Mouse (Mus musculus): ENCODE results near the gene U90926.

U90926 gene

DNA sequence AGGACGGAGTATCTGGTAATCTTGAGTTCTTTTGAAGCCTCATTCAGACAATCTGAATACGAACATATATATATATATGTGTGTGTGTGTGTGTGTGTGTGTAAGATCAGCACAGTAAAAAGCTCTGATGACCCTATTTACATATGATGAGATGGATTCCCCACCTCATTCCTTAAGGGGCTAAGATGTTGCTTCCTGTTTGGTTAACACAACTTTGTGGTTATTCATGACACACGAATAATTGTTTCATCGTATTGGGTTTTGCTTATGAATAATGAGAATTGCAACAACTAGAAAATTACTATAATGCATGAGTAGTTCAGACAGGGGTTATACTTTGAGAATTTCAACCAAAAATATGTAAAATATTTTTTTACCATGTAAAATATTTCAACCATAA is at the start of gene U90926:
TSS of gene U90926 (minus strand) at position 101 of the 400 bp plus-strand sequence.
- DNase-seq (ENCODE audit: low spot score) = no peak

DNA sequence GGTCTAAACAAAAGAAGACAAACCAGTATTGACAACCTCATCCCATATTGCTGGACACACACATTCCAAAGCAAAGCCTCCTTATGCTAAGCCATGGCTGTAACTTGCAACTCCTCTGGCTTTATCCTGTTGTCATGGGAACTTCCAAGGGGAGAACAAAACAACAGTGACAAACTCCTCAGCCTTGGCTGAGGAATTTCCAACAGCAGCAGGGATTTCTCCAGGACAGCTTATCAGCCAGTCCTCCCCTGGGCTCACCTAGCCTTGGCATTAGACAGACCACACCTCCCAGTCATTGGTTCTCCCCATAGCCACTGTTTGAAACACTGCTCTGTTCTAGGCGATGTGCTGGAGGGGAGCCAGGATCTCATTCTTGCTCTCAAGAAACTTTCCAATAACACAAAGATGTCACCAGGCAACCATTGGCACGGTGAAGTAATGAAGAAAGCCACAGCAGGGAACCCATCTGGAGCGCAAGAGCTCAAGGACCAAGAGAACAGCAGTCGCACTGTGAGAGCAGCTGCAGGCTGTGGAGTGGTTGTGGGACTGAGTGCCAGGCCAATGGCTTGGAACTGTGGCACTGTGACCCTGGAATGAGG is 48.7 kb upstream of the U90926 start:
- DNase-seq (ENCODE audit: low spot score) = peak; percentile 64

GRCm38 (mm10) chr5:92262646-92263045 is 47.4 kb upstream of the U90926 start:
- no peak for DNase-seq (ENCODE audit: low spot score)

DNA sequence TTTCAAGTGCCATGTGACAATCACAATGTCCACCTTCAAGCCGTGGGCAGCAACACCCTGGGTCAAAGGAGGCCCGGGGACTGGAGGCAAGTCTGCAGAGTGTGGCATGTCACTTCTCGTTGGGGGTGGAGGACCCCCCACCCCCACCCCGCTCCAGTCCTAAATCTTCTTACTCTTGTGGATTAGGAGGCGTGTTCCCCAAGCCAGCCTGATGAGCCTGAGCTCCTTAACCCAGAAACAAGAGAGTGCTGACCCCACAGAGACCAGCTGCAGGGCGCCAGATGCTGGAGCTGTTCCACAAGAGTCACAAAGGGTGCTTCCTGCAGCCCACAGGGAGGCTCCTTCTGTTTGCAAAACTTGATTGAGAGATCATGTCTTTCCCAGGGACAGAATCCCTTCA is 41.0 kb upstream of the U90926 start, which contains the start of gene Ppef2:
TSS of gene Ppef2 (minus strand) at position 61 of the 400 bp plus-strand sequence.
- DNase-seq (ENCODE audit: low spot score) = no peak

DNA sequence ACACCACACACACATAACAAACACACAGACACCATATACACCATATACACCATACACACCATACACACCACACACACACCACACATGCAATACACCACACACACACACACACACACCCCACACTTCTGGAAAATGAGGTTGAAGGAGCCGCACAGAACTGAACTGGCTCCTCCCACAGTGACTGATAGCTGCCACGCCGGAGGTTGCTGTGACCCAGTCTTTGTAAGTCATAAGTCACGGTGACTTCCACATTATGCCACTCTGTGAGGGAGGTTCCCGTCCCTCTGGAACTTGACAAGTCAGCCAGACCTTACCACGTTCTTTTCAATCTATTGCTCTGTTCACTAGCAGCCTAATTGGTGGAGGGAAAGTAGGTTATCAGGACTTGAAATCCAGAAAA is 39.3 kb upstream of the U90926 start:
- DNase-seq (ENCODE audit: low spot score) = no peak

GRCm38 (mm10) chr5:92252797-92253343 is 37.7 kb upstream of the U90926 start:
- no peak for DNase-seq (ENCODE audit: low spot score)

DNA sequence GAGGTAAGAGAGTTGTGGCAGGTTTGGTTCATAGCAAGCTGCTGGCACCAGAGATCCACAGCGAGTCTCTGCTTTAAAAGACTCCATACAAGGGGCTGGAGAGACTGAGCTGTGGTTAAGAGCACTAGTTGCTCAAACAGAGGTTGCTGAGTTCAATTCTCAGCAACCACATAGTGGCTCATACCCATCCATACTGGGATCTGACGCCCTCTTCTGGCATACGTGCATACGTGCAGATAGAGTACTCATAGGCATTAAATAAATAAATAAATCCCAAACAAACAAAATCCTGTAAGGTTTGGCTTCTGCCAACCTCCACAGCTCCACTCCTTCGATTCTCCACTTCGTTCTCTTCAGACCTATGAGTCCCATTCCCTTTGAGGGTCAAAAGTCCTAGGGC is 36.8 kb upstream of the U90926 start:
- DNase-seq (ENCODE audit: low spot score) = no peak

DNA sequence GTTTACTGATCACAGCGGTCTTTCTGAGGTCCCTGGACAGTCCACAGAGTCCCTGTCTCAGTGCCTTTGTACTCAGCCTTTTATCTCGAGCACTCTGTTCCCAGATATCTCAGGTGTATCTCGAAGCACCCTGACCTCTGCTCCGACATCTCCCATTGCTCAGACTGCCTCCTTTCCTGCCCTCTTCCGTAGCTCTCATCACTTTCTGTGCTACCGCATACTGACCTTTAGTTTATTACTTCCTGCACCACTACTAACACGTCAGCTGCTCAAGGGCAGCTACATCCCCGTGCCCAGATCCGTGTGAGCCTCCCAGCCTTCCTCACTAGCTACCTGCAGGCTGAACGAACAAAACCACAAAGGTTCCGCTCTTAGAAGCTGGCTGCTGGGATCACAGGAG is 33.4 kb upstream of the U90926 start:
- DNase-seq (ENCODE audit: low spot score) = no peak

DNA sequence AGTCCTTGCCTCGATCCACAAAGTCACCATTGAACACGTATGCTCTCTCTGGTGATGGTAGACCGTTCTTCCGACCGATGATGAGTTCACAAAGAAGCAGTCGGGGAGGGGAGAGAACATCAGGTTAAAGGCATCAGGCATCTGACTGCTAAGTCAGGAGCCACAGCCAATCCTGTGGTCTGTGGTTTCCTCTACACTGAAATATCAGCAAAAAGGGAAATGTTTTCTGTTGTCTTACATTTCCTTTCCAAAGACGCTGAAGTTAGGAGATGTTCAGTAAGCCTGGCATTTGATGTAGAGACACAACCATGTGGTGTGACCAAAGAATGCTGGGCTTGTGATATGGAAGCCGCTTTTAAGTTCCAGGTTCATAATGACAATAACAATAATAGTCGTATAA is 30.3 kb upstream of the U90926 start:
- DNase-seq (ENCODE audit: low spot score) = peak; percentile 35

DNA sequence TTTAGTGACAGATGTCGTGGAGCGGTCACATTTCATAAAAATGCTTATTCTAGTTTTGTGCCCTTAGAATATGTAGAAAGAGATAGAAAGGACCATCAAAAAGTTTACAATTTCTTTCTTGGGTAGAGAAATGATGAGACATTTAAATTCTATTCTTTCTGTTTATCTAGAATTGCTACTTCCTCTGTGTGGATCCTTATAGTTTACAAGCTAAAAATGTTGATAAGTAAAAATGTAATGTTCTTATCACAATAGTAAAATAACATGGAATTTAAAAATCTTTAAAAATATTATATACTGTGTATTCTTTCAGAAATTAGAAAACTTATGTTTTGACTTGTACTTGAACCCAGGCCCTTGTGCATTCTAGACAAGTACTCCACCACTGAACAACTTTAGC is 29.7 kb upstream of the U90926 start:
- DNase-seq (ENCODE audit: low spot score) = no peak

GRCm38 (mm10) chr5:92240769-92241168 is 25.6 kb upstream of the U90926 start:
- no peak for DNase-seq (ENCODE audit: low spot score)

DNA sequence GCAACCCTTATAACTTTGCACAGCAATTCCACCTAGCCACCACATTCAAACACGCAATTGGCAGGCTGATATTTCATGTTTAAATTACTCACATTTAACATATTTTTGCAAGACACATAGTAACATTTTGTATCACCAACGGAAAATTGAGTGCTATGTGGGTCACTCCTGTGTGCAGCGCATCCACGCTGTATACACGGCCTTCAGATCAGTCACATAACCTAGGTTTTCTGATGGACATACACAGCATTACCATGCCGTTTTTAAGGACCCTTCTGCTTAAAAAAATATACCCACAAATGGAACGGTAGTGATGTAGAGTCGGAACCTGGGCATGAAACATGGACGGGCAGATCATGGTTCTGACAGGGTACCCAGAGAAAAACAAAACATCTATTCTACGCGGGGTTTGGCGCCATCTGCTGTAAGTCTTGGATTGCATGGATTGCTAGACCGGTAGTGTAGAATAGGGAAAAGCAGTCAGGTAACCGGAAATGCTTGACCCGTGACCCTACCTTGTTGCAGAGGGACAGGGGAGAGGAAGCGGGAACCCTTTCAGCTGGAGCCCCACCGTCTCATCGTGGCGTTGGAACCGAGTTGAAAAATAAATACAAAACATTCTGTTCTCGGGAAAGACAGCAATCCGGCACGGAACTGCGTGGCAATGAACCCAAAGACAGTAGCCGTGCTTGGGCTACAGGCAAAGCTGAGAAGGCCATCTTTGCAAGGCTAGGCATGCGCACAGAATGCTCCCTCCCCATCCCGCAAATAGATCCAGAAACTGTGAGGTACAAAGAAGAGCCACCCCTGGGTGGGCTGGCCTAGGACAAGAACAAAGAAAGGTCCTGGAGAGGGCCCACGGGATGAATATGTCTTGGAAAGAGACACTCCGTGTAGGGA is 24.4 kb upstream of the U90926 start:
- peak; percentile 81 for DNase-seq (ENCODE audit: low spot score)

GRCm38 (mm10) chr5:92234939-92235557 is 19.8 kb upstream of the U90926 start:
- peak; percentile 40 for DNase-seq (ENCODE audit: low spot score)

GRCm38 (mm10) chr5:92233366-92233765 is 18.2 kb upstream of the U90926 start:
- no peak for DNase-seq (ENCODE audit: low spot score)

GRCm38 (mm10) chr5:92231836-92232235 is 16.6 kb upstream of the U90926 start:
- DNase-seq (ENCODE audit: low spot score) = no peak

DNA sequence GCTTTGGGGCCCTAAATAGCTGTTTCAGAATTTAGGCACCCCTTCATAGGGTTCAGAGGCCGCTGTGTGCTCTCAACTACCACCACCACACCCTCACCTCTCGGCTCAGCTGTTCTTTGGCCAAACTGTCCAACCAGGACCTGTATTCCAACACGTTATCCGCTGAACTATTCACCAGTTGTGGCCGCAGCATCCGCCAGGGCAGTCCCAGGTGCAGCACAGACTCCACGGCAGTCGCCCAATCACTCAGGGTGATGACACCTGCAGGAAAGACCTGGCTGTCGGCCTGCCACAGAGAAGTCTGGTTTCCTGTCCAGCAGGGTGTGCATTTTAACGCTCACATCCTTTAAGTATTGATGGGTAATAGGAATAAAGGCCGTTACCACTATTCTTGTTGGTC is 15.1 kb upstream of the U90926 start:
- DNase-seq (ENCODE audit: low spot score) = no peak

DNA sequence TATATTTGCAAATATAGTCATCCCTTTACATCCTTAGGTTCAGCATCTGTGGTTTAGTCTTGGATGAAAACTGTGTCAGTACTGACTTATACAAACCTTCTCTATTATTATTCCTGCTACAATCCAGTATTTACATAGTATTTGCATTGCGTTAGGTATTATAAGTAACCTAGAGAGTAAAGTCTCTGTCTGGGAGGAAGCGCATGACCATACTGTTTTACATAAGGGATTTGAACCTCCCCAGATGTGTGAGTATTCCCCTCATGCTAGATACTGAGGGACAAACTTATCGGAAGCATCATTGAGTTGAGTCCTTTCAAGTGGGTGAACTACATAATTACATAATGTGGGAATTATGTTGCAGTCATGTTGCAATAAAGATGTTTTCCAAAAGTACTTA is 14.3 kb upstream of the U90926 start:
- DNase-seq (ENCODE audit: low spot score) = no peak

DNA sequence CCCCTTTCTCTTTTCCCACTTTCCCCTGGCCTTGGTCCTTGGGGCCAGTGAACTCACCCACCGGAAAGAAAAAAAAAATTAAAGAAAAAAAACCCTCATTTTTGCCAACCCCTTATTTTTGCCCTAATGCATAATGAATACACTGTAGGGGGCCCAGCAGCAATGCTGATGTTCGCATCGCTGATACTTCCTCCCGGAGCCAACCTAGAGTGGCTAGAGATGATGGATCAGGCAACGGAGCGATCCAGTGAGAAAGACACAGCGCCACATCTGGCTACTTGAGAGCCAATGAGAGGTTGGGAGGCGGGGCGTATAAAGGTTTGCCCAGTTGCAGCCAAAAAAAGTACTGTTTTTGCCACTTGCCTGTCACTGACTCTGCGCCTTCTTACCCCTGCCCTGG is 13.6 kb upstream of the U90926 start:
- DNase-seq (ENCODE audit: low spot score) = no peak

- DNase-seq (ENCODE audit: low spot score) = no peak
Observed at GRCm38 (mm10) chr5:92227782-92228181, 12.6 kb upstream of the U90926 start.

- no peak for DNase-seq (ENCODE audit: low spot score)
Observed at GRCm38 (mm10) chr5:92220287-92220902, 5.2 kb upstream of the U90926 start.

DNA sequence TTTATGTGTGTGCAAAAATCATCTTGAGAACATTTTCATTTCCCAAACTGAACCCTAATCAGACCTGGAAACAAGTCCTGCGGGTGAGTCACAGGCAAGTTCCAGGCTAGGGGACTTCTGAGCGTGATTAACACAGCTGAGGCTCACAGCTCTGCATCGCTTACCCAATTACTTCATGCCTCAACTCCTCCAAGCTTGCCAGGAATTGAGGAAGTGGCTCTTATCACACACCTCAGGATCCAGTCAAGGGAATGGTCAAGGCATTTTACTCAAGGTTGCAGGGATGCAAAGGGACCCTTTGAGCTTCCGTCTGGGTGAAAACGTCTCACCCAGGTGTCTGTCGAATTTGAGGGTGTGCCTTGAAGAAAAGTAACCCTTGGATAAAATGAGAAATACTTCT is 4.6 kb upstream of the U90926 start:
- DNase-seq (ENCODE audit: low spot score) = peak; percentile 29
